Mouse (Mus musculus): ENCODE data around the gene Edar.

DNA sequence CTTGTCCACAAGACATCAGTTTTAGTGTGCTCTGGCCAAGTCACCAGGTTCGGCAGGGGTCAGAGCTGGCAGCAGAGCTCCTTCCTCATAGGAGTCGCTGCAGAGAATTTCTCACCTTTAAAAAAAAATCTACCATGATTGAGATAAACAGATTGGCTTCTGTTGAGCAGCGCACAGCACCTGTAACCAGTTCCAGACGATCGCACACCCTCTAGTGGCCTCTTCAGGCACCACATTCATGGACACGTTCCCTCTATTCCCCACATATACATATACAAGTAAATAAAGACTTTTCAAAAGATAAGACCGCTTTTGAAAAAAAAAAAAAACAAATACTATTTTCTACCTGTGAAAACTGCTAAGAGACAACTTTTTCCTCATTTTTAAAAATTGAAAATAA is 116.4 kb downstream of the Edar start:
- peak; percentile 66; the same call in 1 of the 2 replicates for TF ChIP-seq CTCF (IDR thresholded peaks at IDR 0.05; ENCODE audit: extremely low read depth, insufficient read length, insufficient replicate concordance, low read depth, low read length)
- TF ChIP-seq POLR2A (IDR thresholded peaks at IDR 0.05; ENCODE audit: low read depth, low read length), result no peak

Data from small intestine, adult 2 months (tissue).